Mouse (Mus musculus) adrenal gland, adult 8-10 months (tissue): ENCODE measurements around the gene Itm2b. TPM values are rescaled to one million over a fixed set of nuclear protein-coding genes. Genes with fewer than 3 reads are reported as not detected.

Experiments used
- DNase-seq: peaks from one replicate; pipeline ENCODE4 v3.0.0; 2022
- total RNA-seq, 4 experiments: library from RNA; stranded (reverse); gene quantifications; 2 replicates each; pipeline ENCODE4 v1.2.4; 2022

The Itm2b gene
- total RNA-seq, result 1,000 to 10,000 TPM in 2 of 4 experiments, 100 to 1,000 TPM in 2; 972 to 1,094 (median 1,035) TPM

DNA sequence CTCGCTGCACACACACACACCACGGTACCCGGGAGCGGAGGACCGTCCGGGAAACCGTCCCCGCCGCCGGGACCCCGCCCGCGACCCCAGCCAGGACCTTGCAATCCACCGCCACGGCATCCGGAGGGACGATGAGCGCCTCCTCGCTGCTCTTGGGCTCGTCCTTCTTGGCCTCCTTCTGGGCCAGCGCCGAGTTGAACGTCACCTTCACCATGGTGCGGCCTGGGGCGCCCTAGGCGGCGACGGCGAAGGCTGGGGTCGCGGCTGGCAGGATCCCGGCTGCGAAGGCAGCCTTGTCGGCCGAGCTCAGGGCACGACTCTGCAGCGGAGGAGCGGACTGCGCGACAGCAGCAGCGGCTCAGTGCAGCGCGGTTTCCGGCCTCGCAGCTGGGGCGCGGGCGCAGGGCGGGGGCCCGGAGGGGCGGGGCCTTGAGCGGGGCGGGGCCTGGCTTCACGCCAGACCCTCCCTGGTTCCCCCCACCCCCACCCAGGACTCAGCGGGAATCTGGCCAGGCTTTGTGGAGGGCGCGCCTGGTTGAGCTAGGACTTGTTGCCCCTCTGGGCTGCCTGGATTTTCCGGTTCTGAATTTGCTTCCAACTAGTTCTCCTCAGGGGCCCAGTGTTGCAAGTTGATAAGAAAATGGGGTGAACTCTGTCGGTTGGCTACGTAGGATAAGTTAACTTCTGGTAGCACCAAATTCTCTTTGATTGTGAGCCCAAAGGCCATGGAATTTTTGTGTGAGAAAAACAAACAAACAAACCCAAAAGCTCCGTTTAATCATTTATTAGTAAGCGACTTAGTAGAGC, at the start of gene Itm2b:
TSS of gene Itm2b (minus strand) at position 377 of the 807 bp plus-strand sequence.
- DNase-seq, result peak; percentile 76

DNA sequence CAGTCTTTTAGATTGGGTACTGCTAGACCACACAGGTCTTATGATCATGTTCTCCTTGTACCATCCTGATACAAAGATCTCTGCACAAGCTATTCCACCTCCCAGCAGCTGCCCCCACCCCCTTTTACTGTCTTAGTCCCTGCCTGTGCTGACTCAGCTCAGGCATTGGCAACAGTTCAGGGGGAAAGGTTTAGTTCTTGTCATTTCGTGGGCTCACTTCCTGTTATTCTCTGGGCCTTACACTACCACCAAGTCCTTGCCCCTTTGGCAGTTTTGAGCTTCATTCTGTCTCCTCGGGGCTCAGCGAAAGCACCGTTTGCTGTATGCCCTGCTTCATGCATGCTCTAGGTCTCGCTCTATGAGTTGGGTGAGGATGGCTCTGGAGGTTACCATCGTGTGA, 48.4 kb upstream of the Itm2b start:
- DNase-seq, result no peak

DNA sequence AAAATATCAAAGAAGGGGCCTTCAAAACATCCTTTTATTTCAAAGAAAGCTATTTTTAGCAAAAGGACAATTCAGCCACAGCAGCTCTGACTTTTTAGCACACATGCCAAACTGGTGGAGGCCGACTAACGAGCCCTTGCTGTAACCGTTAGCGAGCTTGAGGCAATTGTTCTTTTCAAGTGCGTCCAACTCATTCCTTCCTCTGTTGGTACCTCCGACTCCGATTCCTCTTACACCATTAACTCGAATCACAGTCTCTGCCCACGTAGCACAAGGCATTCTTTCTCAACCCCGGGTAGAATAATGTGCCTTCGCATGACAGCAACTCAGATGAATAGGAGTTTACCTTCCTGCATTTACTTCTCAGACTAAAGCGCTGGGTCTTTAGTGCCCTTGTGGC, 45.5 kb upstream of the Itm2b start:
- DNase-seq, result no peak

DNA sequence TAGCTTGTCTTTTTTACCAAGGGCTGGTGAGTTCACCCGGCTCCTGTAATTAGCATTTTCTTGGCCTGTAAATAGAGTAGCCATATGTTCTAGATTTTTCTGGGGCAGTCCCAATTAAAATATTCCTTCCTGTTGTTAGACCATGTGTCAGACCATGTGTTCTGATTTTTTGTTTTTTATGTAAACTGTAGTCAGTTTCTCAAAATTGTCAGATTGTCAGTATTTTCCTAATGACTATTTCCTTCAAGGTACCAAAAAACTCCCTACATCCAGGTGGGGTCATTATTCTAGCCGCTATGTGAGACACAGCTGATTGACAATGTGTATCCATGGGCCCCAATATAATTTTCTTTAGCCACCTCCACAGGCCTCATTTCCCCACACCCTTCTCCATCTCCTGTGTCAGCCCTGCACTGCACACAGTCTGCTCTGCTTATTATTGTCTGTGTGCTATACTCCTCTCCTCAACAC, 40.5 kb upstream of the Itm2b start:
- DNase-seq, result no peak

DNA sequence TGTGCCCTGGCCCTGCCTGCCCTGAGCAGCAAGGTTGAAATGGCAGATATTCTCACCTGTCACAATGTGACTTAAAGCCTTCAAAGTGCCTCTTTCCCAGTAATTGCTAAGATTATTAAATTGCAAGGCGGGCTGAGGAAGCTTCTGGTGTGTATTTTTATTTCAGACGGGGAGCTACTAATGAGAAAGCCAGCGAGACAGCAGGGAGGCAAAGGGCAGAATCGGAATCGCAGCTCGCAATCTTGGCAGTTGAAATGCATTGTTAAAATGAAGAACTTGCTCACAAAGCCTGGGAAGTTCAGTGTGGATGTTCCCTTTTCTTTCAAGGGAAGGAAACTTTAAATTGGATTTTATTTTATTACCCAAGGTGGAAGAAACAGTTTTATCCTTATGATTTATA, 39.9 kb upstream of the Itm2b start:
- DNase-seq, result no peak

DNA sequence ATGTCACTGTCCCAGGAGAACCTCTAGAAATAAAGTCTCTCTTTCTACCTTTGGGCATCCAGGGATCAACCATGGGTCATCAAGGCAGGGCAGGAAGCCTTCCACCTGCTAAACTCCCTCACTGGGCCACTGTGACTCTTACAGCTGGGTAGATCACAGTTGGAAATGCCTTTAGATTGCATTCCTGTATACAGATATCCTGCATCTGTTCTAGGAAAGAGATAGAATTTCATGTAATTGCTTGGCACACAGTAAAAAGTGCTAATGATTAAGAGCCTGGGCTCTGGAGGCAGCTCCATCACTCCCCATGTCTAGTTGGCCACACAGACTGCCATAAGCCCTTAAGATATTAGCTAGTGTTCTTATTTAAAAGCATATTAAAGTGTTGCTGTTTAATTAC, 38.5 kb upstream of the Itm2b start:
- DNase-seq, result no peak

DNA sequence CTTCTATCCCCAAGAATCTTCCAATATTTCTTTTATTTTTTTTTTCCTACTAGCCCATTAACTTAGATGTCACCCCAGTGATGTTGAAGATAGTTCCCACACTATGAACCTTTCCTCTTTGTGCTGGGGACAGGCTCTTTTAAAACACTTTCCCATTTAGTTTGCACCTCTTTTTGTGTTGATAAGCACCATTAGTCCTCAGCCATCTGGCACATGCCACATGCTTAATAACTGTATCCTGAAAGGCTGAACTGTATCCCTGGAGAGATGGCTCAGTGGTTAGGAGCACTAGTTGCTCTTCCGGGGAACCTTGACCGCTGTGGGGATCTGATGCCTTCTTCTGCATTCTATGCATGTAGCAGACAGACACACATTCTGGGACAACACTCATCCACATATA, 37.5 kb upstream of the Itm2b start:
- DNase-seq, result no peak

DNA sequence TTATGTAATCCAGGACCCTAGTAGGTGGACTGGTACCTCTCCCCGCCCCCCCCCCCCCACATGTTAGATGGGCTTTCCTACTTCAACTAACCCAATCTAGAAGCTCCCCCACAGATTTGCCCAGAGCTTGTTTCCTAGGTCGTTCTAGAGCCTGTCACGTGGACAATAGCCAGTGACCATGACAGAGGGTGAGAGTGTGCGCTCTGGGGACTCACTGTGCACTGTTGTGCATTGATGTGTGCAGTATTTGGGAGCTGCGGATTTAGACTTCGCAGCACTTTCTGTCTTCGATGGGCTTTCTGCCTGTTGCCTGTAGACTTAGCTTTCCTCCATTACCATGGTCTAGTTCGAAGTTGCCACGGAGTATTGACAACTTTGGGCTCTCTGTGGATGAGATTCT, 36.5 kb upstream of the Itm2b start:
- DNase-seq, result no peak

DNA sequence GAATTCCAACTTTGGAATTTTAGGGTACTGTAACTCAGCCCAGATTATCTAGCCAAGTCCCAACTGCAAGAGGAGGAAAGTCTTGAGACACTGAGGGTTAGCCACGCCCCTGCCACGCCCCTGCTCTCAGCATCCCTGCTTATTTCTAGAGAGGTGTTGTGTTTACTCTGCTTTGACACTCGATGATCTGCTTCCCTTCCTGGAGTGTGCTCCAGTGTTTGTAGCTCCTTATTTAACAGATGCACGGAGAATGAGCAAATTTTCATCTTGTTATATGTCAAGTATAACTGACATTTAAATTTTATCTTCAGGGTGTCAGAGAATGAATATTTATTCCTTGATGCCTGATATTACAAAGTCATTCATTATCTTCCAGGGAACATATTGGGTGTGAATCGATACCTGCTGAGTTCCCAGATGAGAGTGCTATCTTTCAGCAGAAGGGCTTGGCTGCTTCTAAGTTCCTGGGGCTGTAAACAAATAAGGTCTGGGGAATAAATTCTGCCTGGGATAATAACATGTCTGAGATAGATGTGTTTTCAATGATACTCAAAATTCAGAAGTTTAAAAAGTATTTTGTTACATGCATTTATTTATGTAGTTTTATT, 35.2 kb upstream of the Itm2b start:
- DNase-seq, result no peak

DNA sequence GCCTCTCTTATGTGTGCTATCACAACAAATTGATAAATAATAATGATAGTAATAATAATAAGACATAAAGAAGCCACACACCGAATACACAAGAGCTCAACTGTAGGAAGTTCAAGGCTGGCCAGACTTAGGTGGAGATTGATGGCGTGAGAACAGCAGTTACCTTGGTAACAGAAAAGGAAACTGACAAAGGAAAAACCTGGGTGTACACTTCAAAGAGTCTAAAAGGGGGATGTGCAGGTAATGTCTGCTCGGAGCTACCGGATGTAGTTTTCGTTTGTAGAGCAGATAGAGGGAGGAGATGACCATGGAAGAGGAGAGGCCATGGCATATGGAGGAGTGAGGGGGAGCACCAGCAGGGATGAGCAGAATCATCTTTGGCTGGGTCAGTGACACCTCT, 31.4 kb upstream of the Itm2b start:
- no peak for DNase-seq

DNA sequence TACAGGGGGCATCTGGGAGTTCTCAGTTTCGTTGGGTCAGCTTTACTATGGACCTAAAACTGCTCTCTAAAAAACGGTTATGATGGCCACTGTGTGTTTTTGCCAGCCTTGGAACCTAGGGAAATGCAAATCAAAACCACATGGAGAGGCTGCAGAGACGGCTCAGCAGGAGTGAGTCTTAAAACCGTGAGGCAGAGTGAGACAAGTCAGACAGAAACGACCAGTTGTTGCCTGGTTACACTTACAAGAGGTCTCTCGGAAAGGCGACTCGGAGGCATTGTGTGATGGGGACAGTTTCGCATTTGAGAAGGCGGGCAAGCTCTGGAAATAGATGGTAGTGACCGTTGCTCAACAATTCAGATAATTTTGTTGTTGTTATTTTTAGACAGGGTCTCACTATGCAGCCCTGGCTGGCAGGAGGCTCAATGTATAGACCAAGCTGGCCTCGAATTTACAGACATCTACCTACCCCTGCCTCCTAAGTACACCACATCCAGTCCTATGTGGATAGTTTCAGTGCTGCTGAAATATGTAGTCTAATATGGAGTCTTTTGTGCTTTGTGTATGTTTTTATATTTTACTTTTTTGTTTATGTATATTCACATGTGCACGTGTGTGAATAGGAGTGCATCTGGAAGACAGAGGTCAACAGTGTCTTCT, 30.4 kb upstream of the Itm2b start:
- no peak for DNase-seq

DNA sequence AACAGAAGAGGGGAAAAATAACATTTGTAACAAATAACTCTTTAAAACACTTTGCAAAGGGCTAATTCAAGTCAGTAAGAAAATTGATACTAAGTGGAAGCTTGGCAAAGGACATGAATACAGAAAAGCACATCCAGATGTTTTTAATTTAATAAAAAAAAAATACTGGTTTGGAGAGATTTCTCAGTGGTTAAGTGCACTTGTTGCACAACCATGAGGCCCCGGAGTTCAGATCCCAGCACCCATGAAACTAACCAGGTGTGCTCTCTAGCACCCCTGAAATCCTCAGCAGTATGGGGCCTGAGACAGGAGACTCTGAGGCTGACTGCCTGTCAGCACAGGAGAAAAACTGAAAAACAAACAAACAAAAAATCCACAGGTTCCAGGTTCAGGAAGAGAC, 26.6 kb upstream of the Itm2b start:
- DNase-seq, result no peak

DNA sequence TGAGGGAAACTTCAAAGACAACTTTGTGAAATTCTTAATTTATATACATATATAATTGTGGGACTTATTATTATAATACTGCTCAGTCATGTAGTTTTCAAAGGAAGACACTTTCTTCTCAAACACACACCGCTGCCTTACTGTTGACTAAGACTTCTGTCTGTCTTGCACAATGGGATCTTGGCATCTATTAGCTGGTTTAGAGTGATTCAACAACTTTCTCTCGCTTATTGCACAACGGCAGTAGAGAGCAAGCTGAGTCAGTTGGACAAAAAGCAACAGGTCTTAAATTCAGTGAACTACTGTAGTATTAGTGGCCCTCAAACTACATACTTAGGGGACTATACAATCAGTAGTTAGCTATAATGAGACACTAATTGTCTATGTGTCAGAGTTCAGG, 25.0 kb upstream of the Itm2b start:
- DNase-seq, result peak; percentile 39

DNA sequence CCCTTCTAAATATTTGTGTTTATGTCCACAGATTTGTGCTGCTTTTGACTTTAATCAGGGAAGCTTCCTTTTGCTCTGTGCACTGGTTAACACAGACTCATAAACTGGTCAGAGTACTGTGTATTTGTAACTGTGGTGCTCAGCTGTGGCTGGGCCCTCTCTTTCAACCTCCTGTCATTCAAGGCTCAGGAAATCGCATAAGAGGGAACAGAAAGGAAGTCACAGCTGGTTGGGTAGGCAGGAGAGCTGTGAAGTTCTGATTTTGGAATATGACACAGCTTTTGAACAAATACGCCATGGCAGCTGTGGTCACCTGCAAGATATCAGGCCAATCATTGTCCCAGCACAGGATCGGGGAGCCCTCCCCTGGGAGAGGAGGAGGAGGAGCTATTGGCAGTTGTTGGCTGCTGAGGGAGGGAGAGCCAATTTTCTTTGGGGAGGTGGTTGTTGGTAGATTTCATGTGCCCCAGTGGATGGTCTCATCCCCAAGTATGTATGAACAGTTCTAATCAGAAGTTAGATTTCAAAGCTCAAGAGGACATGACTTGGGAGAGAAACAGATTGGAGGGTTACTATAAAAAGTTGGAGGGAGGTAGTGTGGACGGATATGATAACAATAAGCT, 23.2 kb upstream of the Itm2b start:
- DNase-seq, result no peak

DNA sequence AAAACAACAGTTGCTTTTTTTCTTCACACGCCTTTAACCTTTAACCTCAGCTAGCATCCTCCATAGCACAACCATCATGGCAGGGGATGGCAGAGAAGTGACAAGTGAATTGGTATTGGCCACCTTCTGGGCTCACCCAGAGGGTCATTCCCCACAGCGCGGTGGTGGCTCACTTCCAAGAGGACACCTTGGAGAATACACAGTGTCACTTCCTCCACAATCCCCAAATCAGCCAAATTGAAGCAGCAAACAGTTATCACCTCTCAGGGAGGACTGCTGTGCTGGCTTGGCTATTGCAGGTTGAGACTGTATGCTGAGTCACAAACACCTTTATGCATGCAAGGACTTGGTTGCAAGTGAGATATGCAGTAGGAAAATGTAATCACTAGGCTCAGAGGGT, 18.9 kb upstream of the Itm2b start:
- DNase-seq, result no peak

DNA sequence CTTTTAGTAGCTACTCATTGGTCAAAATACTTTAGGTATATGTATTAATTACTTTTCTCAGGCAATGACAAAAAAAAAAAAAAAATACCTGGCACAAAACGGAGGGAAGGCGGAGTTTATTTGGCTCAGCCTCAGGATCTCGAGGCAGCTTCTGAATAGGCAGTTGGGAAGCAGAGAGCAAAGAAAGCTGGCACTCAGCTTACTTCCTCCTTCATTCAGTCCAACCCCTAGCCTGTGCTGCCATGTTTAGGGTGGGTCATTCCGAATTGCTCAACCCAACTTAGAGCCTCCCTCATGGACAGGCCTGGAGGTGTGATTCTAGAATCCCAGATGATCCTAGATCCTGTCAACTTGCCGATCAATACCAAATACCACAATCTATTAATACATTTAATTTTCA, 18.3 kb upstream of the Itm2b start:
- DNase-seq, result no peak

DNA sequence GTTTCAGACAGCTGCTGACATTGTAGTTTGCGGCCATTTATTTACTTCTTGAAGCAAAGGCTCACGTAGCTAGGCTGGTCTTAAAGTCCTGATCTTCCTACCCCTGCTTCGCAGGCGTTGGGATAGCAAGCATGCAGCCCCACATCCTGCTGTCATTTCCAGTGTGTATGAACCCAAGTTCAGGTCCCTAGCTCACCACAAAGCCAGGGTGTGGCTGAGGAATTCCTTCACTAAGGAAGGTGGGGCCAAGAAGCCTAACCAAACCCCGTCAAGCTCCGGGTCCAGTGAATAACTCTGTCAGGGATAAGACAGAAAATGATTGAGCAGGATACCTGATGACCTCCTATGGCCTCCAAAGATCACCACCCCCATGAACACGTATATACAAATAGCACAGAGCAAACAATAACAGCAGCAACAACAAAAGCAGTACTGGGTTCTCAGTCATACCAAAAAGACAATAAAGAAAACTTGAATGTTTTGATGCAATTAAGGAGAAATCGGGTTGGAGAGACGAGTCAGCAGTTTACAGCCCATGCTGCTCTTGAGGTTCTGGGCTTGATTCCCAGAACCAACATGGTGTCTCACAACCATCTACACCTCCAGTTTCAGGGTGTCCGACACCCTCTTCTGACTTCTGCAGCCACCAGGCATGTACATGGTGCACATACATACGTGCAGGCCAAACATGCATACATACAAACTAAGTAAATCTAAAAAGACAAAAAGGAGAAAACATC, 17.4 kb upstream of the Itm2b start:
- DNase-seq, result no peak

DNA sequence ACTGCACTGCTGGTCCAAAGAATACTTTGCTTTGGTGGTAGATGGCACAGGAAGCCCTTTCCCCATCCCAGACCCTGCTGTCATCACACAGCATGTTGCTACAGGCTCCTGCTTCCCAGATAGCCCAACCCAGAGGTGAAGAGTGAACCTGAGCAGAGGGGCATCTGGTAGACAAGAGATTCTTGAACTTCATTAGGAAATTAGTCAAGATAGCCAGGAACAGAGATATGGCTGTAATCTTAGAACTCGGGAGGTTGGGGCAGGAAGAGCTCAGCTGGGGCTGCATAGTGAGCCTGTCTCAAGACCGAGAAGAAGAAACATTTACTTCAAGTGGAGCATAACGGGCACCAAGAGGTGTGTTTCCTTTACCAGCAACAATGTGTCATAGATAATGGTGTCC, 16.3 kb upstream of the Itm2b start:
- no peak for DNase-seq

DNA sequence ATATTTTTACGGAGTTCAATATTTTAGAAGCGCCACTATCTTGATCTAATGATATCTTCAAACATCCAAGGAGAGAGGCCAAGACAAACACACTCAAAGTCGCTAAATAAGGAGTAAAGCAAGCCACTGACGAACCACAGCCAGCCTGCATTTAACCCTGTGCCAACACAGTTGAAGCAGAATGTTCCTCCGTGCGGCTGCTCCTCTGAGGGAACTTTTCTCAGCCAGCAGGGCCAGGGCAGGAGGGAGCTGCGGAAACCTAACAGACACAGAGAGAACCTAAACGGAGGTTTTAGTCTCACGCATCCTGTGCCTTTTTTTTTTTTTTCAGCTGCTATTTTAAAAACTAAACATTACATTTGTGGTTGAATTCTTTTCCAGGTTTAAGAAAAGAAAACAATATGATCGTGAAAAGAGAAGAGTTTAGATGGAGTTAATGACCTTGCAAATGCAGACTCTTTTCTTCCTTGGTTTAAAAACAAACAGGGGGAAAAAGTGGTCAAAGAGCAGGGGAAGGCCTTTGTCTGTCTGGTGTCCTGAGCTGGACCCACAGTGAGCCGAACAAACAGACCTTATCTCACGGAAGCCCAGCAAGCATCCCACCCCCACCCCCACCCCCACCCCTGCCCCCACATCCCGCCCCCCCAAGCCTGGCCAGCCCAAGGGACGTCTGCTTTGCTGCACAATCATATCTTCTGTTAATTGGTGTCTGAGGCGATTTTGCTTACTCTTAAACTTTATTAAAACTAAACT, 15.0 kb upstream of the Itm2b start:
- DNase-seq, result no peak

DNA sequence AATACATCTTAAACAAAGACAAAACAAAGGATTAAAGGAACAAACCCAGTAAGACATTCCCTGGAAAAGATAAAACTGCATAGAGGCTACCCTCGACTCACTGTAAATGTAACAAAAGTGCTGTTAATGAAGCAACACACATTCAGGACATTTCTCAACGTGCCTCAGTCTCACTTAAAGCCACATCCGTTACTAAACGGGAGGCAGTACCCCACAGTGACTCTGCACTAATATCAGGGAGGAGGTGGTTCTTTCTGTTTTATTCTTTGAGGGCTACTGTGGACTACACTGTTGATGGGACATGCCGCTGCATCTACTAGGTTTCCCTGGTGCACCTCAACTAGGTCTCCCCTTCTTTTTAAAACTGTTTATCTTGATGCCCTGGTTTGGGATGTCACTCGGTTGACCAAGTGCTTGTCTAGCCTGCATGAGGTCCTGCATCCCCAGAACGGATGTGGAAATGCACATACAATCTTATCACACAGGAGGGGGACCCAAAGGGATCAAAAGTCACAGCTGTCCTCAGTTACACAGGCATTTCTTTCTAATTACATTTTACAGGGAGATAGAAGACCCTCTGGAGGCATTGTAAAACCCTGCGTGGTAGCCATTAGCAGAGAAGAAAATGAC, 13.4 kb upstream of the Itm2b start:
- no peak for DNase-seq

DNA sequence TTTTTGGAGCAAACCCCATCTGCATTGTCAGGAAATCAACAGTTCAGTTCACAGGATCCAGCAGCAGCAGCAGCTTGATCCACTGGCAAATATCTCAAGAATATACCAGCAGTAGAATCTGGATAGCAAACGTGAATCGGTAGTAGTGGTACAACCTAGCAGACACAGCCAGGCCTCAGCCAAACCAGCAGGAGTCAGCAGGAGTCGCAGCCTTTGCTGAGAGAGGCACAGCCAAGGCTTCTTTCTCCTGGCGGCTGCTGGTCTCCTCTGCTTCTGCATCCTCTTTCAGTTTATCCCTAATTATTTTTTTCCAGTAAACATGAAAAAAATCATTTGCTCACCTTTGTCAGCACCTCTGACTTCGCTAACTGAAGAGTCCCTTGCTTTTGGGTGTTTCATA, 10.7 kb upstream of the Itm2b start:
- no peak for DNase-seq
